Mouse (Mus musculus): ENCODE data around the gene Atp1b3. TPM values are rescaled to one million over a fixed set of nuclear protein-coding genes. Genes with fewer than 3 reads are reported as not detected.

Gene Atp1b3
- polyA plus RNA-seq, 1 experiment: 23.5 TPM

DNA sequence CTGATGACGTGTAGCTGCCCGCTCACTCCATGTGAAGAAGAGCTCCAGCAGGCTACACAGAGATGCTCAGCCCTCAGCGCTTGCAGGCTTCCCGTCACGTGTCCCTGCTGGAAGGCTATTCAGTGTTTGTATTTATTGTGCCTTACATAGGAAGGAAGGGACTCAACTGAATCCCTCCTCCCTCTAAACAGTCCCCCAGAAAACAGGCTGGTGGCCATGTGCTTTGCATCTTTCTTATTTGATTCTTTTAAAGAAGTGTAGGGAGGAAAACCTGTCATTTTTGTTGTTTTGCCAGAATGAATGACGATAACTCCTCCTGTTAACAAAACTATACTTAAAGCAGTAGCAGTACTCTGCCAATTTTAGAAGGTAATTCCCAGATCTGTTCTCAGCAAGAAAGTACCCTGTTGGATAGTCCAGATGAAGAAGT is 43.7 kb downstream of the Atp1b3 start:
- TF ChIP-seq CTCF (IDR thresholded peaks at IDR 0.05; ENCODE audit: extremely low read depth, insufficient read length, insufficient replicate concordance, low read depth, low read length) (no peak), POLR2A (IDR thresholded peaks at IDR 0.05; ENCODE audit: low read depth, low read length) (no peak)
- Histone ChIP-seq H3K27ac (ENCODE audit: insufficient read depth, low read depth, low read length) (no peak overlapping the region), H3K4me1 (ENCODE audit: control insufficient read depth, insufficient read depth, insufficient read length, low read length) (no peaks in the 10 kb centered on the region), H3K27me3 (ENCODE audit: control insufficient read depth, insufficient read depth, low read length) (no peaks in the 10 kb centered on the region), H3K36me3 (ENCODE audit: control insufficient read depth, insufficient read depth, low read length) (peaks cover 13% of the 10 kb centered on the region), H3K4me3 (ENCODE audit: low read depth, low read length) (no peak overlapping the region)
- WGBS: 89% methylated on average over 6 of the region's 6 CpGs

DNA sequence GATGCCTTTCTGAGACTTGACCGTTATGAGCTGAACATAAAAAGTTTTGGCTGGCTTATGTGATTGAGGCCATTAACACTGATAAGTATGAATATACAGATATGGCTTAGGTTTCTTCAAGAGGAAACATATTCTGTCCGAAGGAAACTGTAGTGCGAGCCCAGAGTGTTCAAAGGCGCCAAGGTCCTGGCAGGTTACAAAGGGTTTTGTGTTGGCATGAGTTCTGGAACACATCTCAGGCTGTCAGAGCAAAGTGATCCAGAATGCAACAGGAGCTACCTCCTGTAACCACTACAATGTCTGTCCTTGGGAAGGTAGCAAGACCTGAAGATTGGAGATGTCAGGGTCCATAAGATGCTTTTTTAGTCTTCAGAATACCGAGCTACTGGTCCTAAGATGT is 44.9 kb downstream of the Atp1b3 start:
- Histone ChIP-seq H3K4me1 (ENCODE audit: control insufficient read depth, insufficient read depth, insufficient read length, low read length) (no peaks in the 10 kb centered on the region), H3K4me3 (ENCODE audit: low read depth, low read length) (no peak overlapping the region), H3K27me3 (ENCODE audit: control insufficient read depth, insufficient read depth, low read length) (no peaks in the 10 kb centered on the region), H3K36me3 (ENCODE audit: control insufficient read depth, insufficient read depth, low read length) (peaks cover 16% of the 10 kb centered on the region), H3K27ac (ENCODE audit: insufficient read depth, low read depth, low read length) (no peak overlapping the region)
- no peak for TF ChIP-seq CTCF (IDR thresholded peaks at IDR 0.05; ENCODE audit: extremely low read depth, insufficient read length, insufficient replicate concordance, low read depth, low read length)
- no peak for TF ChIP-seq POLR2A (IDR thresholded peaks at IDR 0.05; ENCODE audit: low read depth, low read length)
- 85% methylated on average over 5 of the region's 5 CpGs for WGBS

DNA sequence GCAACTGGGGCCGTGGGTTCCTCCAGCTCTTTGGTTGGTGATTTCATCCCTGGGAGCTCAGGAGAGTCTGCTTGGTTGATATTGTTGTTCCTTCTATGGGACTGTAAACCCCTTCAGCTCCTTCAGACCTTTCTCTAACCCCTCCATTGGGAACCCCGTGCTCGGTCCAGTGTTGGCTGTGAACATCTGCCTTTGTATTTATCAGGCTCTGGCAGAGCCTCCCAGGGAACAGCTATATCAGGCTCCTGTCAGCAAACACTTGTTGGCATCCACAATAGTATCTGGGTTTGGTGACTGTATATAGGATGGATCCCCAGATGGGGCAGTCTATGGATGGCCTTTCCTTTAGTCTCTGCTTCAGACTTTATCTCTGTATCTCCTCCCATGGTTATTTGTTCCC is 52.2 kb downstream of the Atp1b3 start:
- Histone ChIP-seq H3K36me3 (ENCODE audit: control insufficient read depth, insufficient read depth, low read length) (peaks cover 29% of the 10 kb centered on the region), H3K27ac (ENCODE audit: insufficient read depth, low read depth, low read length) (no peak overlapping the region), H3K4me3 (ENCODE audit: low read depth, low read length) (no peak overlapping the region), H3K27me3 (ENCODE audit: control insufficient read depth, insufficient read depth, low read length) (no peaks in the 10 kb centered on the region), H3K4me1 (ENCODE audit: control insufficient read depth, insufficient read depth, insufficient read length, low read length) (no peaks in the 10 kb centered on the region)
- no peak for TF ChIP-seq POLR2A (IDR thresholded peaks at IDR 0.05; ENCODE audit: low read depth, low read length)
- no peak for TF ChIP-seq CTCF (IDR thresholded peaks at IDR 0.05; ENCODE audit: extremely low read depth, insufficient read length, insufficient replicate concordance, low read depth, low read length)
- WGBS: 98% methylated on average over 3 of the region's 3 CpGs

DNA sequence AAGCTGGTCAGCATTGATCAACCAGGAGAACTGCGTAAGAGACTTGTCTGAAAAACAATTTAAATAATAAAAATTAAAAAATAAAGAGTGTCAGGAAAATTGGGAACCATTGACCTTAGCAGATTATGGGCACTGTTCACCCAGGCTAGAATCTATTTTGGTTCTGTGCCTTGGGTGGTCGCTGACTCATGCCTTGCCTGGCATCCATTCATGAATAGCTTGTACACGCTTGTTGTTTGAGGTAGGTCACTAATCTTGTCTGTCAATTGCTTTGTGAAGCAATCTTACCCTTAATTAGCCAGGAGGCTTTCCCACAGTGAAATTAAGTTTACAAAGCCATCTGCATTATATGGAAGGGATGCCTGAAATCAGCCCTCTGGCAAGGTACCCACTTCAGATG is 55.4 kb downstream of the Atp1b3 start:
- peaks cover 26% of the 10 kb centered on the region for H3K36me3 ChIP-seq (ENCODE audit: control insufficient read depth, insufficient read depth, low read length)
- no peak for TF ChIP-seq CTCF (IDR thresholded peaks at IDR 0.05; ENCODE audit: extremely low read depth, insufficient read length, insufficient replicate concordance, low read depth, low read length)
- TF ChIP-seq POLR2A (IDR thresholded peaks at IDR 0.05; ENCODE audit: low read depth, low read length): no peak
- no peak overlapping the region for H3K27ac ChIP-seq (ENCODE audit: insufficient read depth, low read depth, low read length)
- no peaks in the 10 kb centered on the region for H3K27me3 ChIP-seq (ENCODE audit: control insufficient read depth, insufficient read depth, low read length)
- H3K4me1 ChIP-seq (ENCODE audit: control insufficient read depth, insufficient read depth, insufficient read length, low read length): no peaks in the 10 kb centered on the region
- WGBS: 90% methylated on average over 3 of the region's 3 CpGs
- no peak overlapping the region for H3K4me3 ChIP-seq (ENCODE audit: low read depth, low read length)

DNA sequence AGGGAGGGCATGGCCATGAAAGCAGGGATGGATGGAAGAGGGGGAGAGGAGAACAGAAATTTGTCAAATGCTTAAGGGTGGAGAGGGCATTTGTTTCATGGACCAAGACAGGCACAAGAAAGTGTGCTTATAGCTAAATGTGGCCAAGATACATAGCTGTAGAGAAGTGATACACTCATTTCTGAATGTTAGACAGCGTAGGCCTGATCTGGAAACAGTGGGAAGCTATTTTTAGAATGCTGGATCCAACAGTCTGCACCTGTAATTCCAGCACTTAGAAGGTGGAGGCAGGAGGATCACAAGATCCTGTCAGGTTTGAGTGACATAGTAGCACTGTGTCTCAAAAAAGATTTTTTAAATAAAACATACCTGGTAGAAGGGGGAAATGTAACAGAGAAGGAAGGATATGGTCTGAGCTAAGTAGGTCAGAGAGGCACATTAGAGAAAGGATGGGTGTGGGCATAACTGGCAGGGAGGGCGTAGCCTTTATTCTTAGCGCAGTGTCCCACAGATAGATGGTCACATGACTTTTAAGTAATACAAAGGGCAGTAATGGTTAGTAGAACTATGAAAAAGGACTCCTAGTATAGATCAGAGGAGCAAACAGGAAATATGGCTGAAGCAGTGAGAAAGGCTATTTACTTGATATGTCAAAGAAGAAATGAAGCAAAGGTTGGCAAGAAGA is 64.8 kb downstream of the Atp1b3 start:
- WGBS: 77% methylated on average over 3 of the region's 3 CpGs
- no peak for TF ChIP-seq CTCF (IDR thresholded peaks at IDR 0.05; ENCODE audit: extremely low read depth, insufficient read length, insufficient replicate concordance, low read depth, low read length)
- TF ChIP-seq POLR2A (IDR thresholded peaks at IDR 0.05; ENCODE audit: low read depth, low read length): no peak
- no peaks in the 10 kb centered on the region for H3K4me1 ChIP-seq (ENCODE audit: control insufficient read depth, insufficient read depth, insufficient read length, low read length)
- H3K4me3 ChIP-seq (ENCODE audit: low read depth, low read length): no peak overlapping the region
- H3K36me3 ChIP-seq (ENCODE audit: control insufficient read depth, insufficient read depth, low read length): peaks cover 28% of the 10 kb centered on the region
- H3K27ac ChIP-seq (ENCODE audit: insufficient read depth, low read depth, low read length): no peak overlapping the region
- H3K27me3 ChIP-seq (ENCODE audit: control insufficient read depth, insufficient read depth, low read length): no peaks in the 10 kb centered on the region

DNA sequence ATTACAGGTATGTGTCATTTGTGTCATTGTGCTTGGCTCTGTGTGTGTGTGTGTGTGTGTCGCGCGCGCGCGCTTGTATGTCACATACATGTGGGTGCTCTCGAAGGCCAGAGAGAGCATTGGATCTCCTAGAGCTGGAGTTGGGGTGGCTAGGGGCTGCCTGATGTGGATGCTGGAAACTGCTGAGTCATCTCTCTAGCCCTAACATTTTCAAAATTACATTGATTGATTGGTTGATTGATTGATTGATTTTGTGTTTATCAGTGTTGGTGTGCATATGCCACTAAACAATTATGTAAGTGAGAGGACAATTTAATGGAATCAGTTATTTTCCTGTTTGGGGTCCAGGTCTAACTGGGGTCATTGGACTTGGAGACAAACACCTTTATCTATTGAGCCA is 72.1 kb downstream of the Atp1b3 start:
- no peaks in the 10 kb centered on the region for H3K4me1 ChIP-seq (ENCODE audit: control insufficient read depth, insufficient read depth, insufficient read length, low read length)
- no peak overlapping the region for H3K4me3 ChIP-seq (ENCODE audit: low read depth, low read length)
- peaks cover 17% of the 10 kb centered on the region for H3K36me3 ChIP-seq (ENCODE audit: control insufficient read depth, insufficient read depth, low read length)
- H3K27ac ChIP-seq (ENCODE audit: insufficient read depth, low read depth, low read length): no peak overlapping the region
- WGBS: 98% methylated on average over 7 of the region's 7 CpGs
- no peaks in the 10 kb centered on the region for H3K27me3 ChIP-seq (ENCODE audit: control insufficient read depth, insufficient read depth, low read length)
- TF ChIP-seq CTCF (IDR thresholded peaks at IDR 0.05; ENCODE audit: extremely low read depth, insufficient read length, insufficient replicate concordance, low read depth, low read length) (no peak), POLR2A (IDR thresholded peaks at IDR 0.05; ENCODE audit: low read depth, low read length) (no peak)

DNA sequence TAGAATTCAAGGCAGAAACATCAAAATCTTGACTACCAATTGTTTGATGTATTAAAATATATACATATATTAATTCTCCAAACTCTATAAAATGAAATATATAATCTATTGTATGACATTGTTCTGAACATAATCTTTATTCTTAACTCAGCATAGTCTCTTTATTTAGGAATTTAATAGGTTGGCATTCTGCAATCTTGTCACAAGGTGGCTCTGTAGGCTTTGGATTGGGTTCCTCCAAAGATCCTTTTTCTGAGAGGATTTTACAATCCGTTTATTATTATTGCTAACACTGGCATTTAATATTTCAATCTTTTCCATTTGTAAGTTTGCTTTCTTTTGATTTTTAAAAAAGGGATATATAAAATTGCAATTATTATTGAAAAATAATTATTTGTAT is 79.3 kb downstream of the Atp1b3 start:
- no peaks in the 10 kb centered on the region for H3K4me1 ChIP-seq (ENCODE audit: control insufficient read depth, insufficient read depth, insufficient read length, low read length)
- TF ChIP-seq CTCF (IDR thresholded peaks at IDR 0.05; ENCODE audit: extremely low read depth, insufficient read length, insufficient replicate concordance, low read depth, low read length): no peak
- no peak for TF ChIP-seq POLR2A (IDR thresholded peaks at IDR 0.05; ENCODE audit: low read depth, low read length)
- H3K4me3 ChIP-seq (ENCODE audit: low read depth, low read length): no peak overlapping the region
- WGBS: 23% methylated on average over 1 of the region's 1 CpGs
- no peaks in the 10 kb centered on the region for H3K27me3 ChIP-seq (ENCODE audit: control insufficient read depth, insufficient read depth, low read length)
- H3K27ac ChIP-seq (ENCODE audit: insufficient read depth, low read depth, low read length): no peak overlapping the region
- peaks cover 7% of the 10 kb centered on the region for H3K36me3 ChIP-seq (ENCODE audit: control insufficient read depth, insufficient read depth, low read length)

Other genes with a start within 250 kb of the Atp1b3 start
- 2.5 and 3.5 TPM in 2 replicates for gene Gk5, start 245.1 kb downstream of the Atp1b3 start, polyA plus RNA-seq (2012; rRNA removed)
- gene Tfdp2, start 168.2 kb downstream of the Atp1b3 start, polyA plus RNA-seq (2012; rRNA removed): 8.5 and 23.9 TPM in 2 replicates
- gene Rnf7, start 114.2 kb upstream of the Atp1b3 start, polyA plus RNA-seq (2012; rRNA removed): 34.5 and 65.7 TPM in 2 replicates
- 0.08 TPM in 1 of 2 replicates, not detected in the other for gene Gm28729, start 160.8 kb upstream of the Atp1b3 start, polyA plus RNA-seq (2012; rRNA removed)

Data from small intestine, adult 2 months (tissue).